Mouse (Mus musculus) left cerebral cortex, adult 9 months (tissue): ENCODE measurements around the gene Elac2.

ENCODE experiments used
- DNase-seq, 2 experiments: peaks; one replicate each; pipeline ENCODE4 v3.0.0; 2022; ENCODE audit warnings: low spot score in 2 of 2

The Elac2 gene

GRCm38 (mm10) chr11:64978720-64979488 lies at the start of gene Elac2:
Gene Elac2 (plus strand): TSS chr11:64979038.
- peak; percentile 97 to 99 for DNase-seq

DNA sequence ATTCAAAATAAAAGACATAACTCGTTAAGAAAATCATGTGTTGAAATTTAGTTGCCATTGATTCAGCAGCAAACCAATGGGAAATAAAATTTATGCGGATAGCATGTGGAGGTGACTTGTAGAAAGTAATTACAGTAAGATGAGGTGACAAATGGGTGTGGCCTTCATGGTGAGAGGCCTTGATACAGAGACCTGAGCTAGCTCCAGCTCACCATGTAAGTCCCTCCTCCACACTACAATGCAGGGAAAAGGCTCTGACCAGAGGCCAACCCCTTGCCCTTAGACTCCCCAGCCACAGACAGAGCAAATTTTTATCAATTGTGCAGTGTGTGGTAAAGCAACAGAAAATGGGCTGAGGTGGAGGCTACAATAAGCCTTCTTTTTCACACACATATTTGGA lies 49.7 kb upstream of the Elac2 start:
- no peak for DNase-seq

- no peak for DNase-seq
Observed at GRCm38 (mm10) chr11:64931060-64931770, 47.6 kb upstream of the Elac2 start.

DNA sequence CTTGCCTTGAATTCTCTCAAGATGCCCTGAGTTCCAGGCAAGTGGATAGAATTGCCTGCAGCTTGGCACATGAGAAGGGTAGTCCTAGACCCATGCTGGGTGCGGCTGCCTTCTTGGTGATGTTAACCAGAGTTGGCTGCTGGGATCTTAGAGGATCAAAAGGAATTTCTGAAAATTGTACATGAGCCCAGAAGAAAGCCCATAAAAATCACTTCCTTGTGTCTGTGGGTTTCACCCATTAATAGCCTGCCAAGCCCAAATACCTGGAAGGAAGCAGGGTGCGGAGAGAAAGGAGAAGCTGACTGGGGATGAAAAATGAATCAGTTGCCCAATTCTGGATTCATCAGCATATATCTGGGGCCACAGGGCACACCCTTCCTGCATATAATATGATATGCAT lies 41.6 kb upstream of the Elac2 start:
- DNase-seq = no peak

- no peak for DNase-seq
Observed at GRCm38 (mm10) chr11:64941193-64941592, 37.6 kb upstream of the Elac2 start.

DNA sequence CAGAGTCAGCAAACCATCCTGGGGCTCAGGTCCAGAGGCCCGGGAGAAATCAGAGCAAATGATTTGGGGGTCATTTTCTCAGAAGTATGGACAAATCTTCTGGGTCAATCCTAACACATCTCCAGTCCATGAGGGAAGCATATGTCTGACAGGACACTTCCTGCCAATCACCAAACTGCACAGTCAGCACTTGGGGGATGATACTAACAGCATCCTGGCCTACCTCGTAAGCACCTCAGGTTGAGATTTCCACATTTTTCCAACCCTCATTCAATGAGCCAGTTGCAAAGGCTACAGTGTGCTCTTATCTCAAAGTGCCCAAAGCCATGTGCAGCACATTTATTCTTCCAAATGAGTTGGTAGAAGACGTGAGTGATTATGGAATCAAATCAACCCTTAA lies 29.1 kb upstream of the Elac2 start:
- no peak for DNase-seq

- no peak for DNase-seq
Observed at GRCm38 (mm10) chr11:64956962-64957729, 21.7 kb upstream of the Elac2 start.

DNA sequence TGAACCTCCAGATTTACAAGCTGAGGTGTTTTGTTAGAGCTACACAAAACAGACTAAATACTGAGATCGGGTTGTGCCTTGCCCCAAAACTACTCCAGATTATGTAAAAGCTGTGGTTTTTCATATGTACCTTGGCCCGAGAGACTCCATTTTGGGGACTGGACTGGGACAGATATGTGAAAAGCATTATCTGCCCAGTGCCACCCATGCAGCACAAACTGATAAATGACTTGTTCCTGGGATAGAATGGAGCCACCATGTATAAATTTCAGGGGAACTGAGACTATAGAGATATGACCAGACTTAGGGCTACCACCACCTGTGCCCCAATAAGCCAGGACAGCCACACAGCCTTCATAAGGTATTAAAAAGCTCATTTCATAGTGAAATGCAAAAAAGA lies 16.2 kb upstream of the Elac2 start:
- no peak for DNase-seq

- DNase-seq = peak; percentile 14 to 85
Observed at GRCm38 (mm10) chr11:64968507-64968906, 10.3 kb upstream of the Elac2 start.

DNA sequence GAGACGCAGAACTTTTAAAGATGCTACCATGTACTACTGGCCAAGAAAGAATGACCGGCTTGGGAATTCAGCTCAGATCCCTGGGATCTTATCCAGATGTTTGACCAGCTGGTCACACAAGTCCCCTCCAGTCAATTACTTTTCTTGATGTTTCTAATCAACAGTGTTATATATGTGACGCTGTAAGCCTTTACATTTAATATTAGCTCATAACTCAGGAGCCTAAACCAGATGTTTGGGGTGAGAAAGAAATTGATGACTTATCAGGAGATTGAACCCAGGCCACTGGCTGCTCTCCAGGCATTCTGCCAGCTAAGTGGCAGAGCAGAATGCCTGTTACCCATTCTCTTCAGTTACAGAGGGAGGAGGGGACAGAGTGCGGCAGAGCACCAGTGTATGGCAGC lies 9.9 kb upstream of the Elac2 start:
- DNase-seq = no peak

DNA sequence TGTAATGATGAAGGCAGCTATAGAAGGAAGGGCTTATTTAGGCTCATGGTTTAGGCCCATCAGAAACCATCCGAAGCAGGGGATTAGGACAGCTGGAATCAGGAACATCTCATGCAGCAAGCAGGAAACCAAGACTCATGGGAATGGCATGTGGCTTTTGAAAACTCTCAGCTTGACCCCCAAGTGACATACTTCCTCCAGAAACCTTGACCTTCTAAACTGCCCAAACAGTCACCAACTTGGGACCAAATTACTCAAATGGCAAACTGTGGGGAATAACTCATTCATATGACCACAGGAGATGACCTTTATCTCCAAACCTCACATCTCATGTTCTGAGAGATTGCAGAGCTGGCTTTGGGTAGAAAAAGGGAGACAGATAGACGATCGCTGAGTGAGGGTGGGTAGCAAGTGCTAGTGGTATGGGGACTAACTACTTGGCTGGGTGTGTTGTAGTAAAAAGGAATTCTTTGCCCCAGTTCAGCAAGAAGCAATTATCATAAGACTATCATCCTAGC lies 7.3 kb upstream of the Elac2 start:
- no peak for DNase-seq

DNA sequence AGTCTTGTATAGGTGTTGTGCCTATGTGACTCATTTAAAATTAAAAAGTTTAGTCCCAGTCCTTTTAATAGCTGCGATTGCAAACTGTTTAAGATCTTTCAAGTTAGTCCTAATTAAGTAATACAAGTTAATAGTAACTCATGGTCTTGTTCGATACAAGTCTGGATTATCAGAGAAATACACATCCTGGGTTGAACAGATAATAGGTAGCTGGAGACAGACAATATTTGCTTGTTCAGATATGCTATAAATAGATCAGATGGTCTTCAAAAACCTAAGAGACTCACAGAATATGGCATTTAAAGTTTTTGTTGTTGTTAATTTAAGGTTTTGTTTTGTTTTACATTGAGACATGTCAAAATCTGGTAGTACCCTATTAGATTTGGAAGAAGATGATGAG lies 6.4 kb upstream of the Elac2 start:
- no peak for DNase-seq

DNA sequence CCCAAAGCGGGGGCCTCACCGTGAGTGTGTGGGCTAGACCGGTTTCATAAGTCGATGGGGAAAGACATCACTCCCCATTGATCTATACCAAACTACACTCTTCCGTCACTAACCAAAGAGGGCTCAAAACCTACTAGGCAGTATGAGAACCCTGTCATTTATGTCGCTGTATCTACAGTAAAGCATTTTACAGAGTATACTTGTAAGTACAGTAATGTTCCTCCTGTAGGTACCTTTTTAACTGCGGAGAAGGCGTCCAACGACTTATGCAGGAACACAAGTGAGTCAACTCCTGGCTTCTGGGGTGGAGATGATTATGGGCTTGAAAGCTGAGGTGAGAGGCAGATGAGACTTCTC lies 629 bp downstream of the Elac2 start:
- DNase-seq = no peak

GRCm38 (mm10) chr11:64988556-64988955 lies 9.7 kb downstream of the Elac2 start:
- DNase-seq = no peak

GRCm38 (mm10) chr11:64998439-64998838 lies 19.6 kb downstream of the Elac2 start:
- no peak for DNase-seq

DNA sequence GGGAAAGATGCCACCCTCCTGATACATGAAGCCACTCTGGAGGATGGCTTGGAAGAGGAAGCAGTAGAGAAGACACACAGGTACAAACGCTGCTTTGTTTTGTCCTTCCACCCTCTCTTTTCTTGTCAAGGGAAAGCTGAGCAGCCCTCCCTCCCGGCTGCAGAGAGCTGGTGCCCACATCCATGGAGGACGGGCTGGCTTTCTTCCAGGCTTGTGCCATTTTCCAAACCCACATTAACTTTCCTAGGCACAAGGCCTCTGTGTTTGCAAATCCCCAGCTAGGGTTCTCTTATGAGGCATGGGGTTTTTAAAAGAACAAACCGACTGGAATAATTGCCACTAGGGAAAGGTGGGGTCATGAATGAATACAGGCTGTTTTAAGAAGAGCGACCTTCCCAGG lies 20.8 kb downstream of the Elac2 start:
- no peak for DNase-seq

DNA sequence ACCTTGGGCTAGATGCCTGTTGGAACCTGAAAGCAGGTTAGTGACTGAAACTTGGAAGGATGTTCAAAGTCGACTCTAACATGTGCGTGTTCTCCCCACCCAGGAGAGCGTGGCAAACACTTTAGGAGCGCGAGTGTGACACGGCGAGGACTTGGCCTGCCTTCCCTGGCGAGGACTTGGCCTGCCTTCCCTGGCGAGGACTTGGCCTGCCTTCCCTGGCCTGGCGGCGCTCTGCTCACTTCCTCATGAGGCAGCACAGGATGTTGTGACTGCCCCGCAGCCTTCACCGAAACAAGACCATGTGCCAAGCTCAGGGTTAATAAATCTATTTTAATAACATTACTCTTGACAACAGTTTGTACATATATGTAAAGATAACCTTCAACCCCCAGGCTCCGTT lies 22.9 kb downstream of the Elac2 start:
- DNase-seq = no peak

GRCm38 (mm10) chr11:65003611-65004010 lies 24.8 kb downstream of the Elac2 start:
- DNase-seq = no peak

DNA sequence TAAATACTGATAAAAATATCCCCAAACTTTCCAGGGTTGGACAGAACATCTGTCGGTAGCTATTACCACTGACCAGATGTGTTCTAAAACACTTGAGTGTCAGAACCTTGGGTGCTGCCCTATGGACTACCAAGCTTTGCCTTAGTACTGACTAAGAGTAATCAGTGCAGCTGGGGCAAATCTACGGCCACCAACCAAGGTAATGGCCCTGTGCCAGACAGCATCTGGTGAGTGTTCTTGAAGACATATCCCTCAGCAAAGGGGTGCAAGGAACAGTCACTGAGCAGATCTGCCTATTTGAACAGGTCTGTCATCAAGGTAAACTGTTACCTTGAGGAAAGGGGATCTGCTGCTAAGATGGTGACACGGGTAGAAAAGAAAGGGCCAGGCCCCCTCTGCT lies 26.0 kb downstream of the Elac2 start:
- no peak for DNase-seq

- no peak for DNase-seq
Observed at GRCm38 (mm10) chr11:65006047-65006446, 27.2 kb downstream of the Elac2 start.

- no peak for DNase-seq
Observed at GRCm38 (mm10) chr11:65013906-65014305, 35.1 kb downstream of the Elac2 start.

- DNase-seq = no peak
Observed at GRCm38 (mm10) chr11:65016754-65017153, 37.9 kb downstream of the Elac2 start.

GRCm38 (mm10) chr11:65020744-65021143 lies 41.9 kb downstream of the Elac2 start:
- no peak for DNase-seq
